Mouse (Mus musculus) hindbrain, embryonic 13.5 days (tissue): ENCODE measurements around the gene Gm28043. TPM values are rescaled to one million over a fixed set of nuclear protein-coding genes. Genes with fewer than 3 reads are reported as not detected.

Experiments used
- ATAC-seq: fragments of 200-750 bp; cut with Nextera tagmentation; 2 replicates; pipeline ENCODE4 v1.8.0; 2017; ENCODE audit warnings: moderate TSS enrichment; ENCODE audit not compliant: low FRiP score
- H3K27ac ChIP-seq: fragments of 300-500 bp; sonication (generic); 2 replicates; pipeline ENCODE4 v1.5.1; 2015; ENCODE audit warnings: inconsistent platforms, mild to moderate bottlenecking, moderate library complexity
- H3K27me3 ChIP-seq: fragments of 300-500 bp; sonication (generic); 2 replicates; pipeline ENCODE4 v1.6.1; 2015; ENCODE audit warnings: mild to moderate bottlenecking, inconsistent platforms
- H3K36me3 ChIP-seq: fragments of 300-500 bp; sonication (generic); 2 replicates; pipeline ENCODE4 v1.6.1; 2015; ENCODE audit warnings: mild to moderate bottlenecking, inconsistent platforms
- H3K4me1 ChIP-seq: fragments of 300-500 bp; sonication (generic); replicated peaks from 2 replicates; pipeline ENCODE4 v1.6.1; 2015; ENCODE audit warnings: inconsistent platforms
- H3K4me2 ChIP-seq: fragments of 300-500 bp; sonication (generic); 2 replicates; pipeline ENCODE4 v1.6.1; 2015; ENCODE audit warnings: inconsistent platforms, mild to moderate bottlenecking, moderate library complexity
- H3K4me3 ChIP-seq: fragments of 300-500 bp; sonication (generic); 2 replicates; pipeline ENCODE4 v1.5.1; 2015; ENCODE audit warnings: mild to moderate bottlenecking, inconsistent platforms
- H3K9ac ChIP-seq: fragments of 300-500 bp; sonication (generic); 2 replicates; pipeline ENCODE4 v1.6.1; 2015; ENCODE audit warnings: mild to moderate bottlenecking, inconsistent platforms
- H3K9me3 ChIP-seq: fragments of 300-500 bp; sonication (generic); 2 replicates; pipeline ENCODE4 v1.6.1; 2016; ENCODE audit warnings: inconsistent platforms
- WGBS: fragments of 180-500 bp; shearing (Covaris S2); methylation state at CpG from one replicate; pipeline ENCODE4 v1.1.7; 2015; 5-methylcytosine and 5-hydroxymethylcytosine counted together
- polyA plus RNA-seq: library from polyadenylated mRNA; unstranded; fragments of >200 nt; fragmentation: Nextera tagmentation; extraction: Ambion mirVana; gene quantifications from 2 replicates; pipeline ENCODE4 v1.2.1, GENCODE M21; 2015

Gene Gm28043
- 2.9 and 3.8 TPM in 2 replicates for polyA plus RNA-seq

DNA sequence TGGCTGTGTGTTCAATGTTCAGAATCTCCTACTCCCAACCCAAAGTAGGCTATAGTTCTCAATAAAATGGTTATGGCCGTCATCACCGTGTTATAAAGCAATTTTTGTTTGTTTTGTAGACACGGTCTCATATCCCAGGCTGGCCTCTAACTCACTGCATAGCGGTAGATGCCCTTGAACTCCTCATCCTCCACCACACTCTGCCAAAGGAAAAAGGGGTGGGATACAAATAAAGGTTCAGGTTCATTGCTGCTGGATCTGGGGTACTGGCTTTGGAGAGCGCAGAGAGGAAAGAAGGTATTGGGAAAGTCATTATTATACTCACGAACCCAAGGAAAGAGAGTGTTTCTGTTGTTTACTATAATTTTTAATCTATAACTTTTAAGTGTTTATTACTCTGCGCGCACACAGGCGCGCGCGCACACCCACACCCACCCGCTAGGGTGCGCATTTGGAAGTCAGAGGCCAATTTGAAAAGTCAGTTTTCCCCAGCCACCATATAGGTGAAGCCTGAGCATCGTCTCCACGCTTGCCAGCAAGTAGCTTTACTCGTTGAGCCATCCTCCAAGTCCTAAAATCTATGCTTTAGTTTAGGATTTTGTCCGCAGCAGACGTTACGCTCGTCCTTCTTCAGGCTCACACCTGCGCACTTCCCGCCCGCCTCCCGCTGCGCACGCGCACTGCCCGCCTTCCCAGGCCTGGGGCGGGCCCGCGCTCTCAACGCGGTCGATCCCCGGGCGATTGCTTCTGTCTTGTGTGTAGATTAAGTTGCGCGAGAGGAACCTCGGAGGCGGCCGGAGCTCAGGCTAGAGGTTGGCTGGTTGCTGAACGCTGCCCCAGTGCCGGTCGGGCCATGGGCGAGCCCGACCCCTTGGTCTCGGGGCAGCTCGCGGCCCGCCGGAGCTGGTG, at the start of gene Gm28043, which contains the start of gene Rnf8:
Gene Gm28043 (plus strand): TSS at position 762 of the 909 bp plus-strand sequence.
Gene Rnf8 (plus strand): TSS at position 676 of the 909 bp plus-strand sequence.
- no peaks in the 10 kb centered on the region for H3K27me3 ChIP-seq
- H3K9ac ChIP-seq = peak within 1 kb of the TSS; percentile 98
- peak within 1 kb of the TSS; percentile 97 for H3K4me3 ChIP-seq
- H3K4me1 ChIP-seq = peaks cover 36% of the 10 kb centered on the region
- peak within 1 kb of the TSS; percentile 75 for H3K4me2 ChIP-seq
- H3K27ac ChIP-seq = peak within 1 kb of the TSS; percentile 95
- H3K36me3 ChIP-seq = peaks cover 8% of the 10 kb centered on the region
- H3K9me3 ChIP-seq = no peaks in the 10 kb centered on the region
- peak; percentile 92 for ATAC-seq
- WGBS = 2% methylated on average over 52 of the region's 52 CpGs

DNA sequence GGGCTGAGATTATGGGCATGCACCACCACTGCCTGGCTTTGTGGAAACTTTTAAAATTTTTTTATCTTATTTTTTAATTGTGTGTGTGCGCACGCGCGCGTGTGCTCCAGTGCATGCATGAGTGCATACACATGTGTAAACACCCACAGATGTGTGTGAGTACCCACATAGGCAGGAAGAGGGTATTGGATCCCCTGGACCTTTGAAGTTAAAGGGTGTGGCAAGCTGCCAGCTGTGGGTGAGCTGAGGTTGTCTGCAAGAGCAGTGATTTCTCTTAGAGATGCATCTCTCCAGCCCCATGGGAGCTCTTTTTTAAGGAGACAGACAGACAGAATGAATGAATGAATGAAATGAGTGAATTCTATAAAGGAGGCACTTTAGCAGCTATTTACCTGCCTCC, 49.2 kb upstream of the Gm28043 start:
- H3K27ac ChIP-seq = no peak overlapping the region
- WGBS = 97% methylated on average over 5 of the region's 5 CpGs
- ATAC-seq = no peak

DNA sequence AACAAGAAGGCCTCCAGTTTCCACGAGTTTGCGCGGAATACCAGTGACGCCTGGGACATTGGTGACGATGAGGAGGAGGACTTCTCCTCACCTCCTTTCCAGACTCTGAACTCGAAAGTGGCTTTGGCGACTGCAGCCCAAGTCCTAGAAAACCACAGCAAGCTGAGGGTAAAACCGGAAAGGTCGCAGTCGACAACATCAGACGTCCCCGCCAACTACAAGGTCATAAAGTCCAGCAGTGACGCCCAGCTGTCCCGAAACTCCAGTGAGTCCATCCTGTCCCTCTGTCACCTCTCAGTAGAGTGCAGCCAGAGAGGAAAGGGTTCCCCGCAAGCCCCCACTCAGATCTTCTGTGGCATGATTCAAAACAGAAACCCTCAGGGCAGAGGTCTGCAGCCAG, 46.2 kb upstream of the Gm28043 start:
- Histone ChIP-seq H3K4me1 (0 out of 2 replicates have a peak, but pooled peaks cover 3% of the 10 kb centered on the region), H3K4me2 (no peak overlapping the region), H3K27ac (no peak overlapping the region), H3K27me3 (no peaks in the 10 kb centered on the region), H3K9ac (no peak overlapping the region), H3K36me3 (peaks cover 72% of the 10 kb centered on the region), H3K4me3 (no peak overlapping the region), H3K9me3 (no peaks in the 10 kb centered on the region)
- 93% methylated on average over 15 of the region's 15 CpGs for WGBS
- no peak for ATAC-seq

More for the DNA sequence above, 49.2 kb upstream of the Gm28043 start:
- Histone ChIP-seq H3K4me3 (no peak overlapping the region), H3K9ac (no peak overlapping the region), H3K4me2 (no peak overlapping the region), H3K4me1 (0 out of 2 replicates have a peak, but pooled peaks cover 3% of the 10 kb centered on the region), H3K36me3 (peaks cover 43% of the 10 kb centered on the region), H3K27me3 (no peaks in the 10 kb centered on the region), H3K9me3 (no peaks in the 10 kb centered on the region)

DNA sequence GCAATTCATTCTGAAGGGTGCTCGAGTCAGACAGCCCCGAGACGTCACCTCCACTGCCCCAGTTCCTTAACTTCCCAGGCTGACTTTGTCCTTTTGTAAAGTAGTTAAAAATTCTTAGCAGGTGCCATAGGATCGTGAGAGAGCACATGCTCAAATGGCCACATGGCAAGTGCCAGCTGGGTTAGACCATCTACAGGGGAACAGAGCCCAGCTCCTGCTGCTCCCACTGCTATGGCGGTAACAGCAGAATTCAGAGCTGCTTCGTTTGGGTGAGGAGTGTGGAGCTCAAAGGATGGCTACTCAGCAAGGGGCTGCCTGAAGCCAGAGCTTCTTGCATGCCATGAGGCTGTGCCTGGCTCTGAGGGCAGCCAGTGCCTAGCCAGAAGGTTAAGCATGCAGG, 44.8 kb upstream of the Gm28043 start:
- Histone ChIP-seq H3K4me2 (no peak overlapping the region), H3K36me3 (peaks cover 75% of the 10 kb centered on the region), H3K4me1 (0 out of 2 replicates have a peak, but pooled peaks cover 3% of the 10 kb centered on the region), H3K27me3 (no peaks in the 10 kb centered on the region), H3K9me3 (no peaks in the 10 kb centered on the region), H3K9ac (no peak overlapping the region), H3K27ac (no peak overlapping the region), H3K4me3 (no peak overlapping the region)
- ATAC-seq = no peak
- WGBS = 85% methylated on average over 6 of the region's 6 CpGs

GRCm38 (mm10) chr17:29579579-29580126, 35.0 kb upstream of the Gm28043 start:
- H3K4me3 ChIP-seq = no peak overlapping the region
- H3K36me3 ChIP-seq = peaks cover 85% of the 10 kb centered on the region
- 90% methylated on average over 4 of the region's 4 CpGs for WGBS
- H3K4me2 ChIP-seq = no peak overlapping the region
- H3K9me3 ChIP-seq = no peaks in the 10 kb centered on the region
- no peaks in the 10 kb centered on the region for H3K27me3 ChIP-seq
- H3K9ac ChIP-seq = no peak overlapping the region
- no peak for ATAC-seq
- H3K27ac ChIP-seq = no peak overlapping the region
- H3K4me1 ChIP-seq = no peaks in the 10 kb centered on the region

GRCm38 (mm10) chr17:29583569-29583968, 31.1 kb upstream of the Gm28043 start:
- Histone ChIP-seq H3K27ac (no peak overlapping the region), H3K4me1 (peaks cover 8% of the 10 kb centered on the region), H3K27me3 (no peaks in the 10 kb centered on the region), H3K36me3 (peaks cover 62% of the 10 kb centered on the region), H3K9ac (no peak overlapping the region), H3K9me3 (no peaks in the 10 kb centered on the region), H3K4me2 (no peak overlapping the region), H3K4me3 (no peak overlapping the region)
- ATAC-seq = no peak
- 81% methylated on average over 5 of the region's 5 CpGs for WGBS

GRCm38 (mm10) chr17:29584306-29584705, 30.4 kb upstream of the Gm28043 start:
- 85% methylated on average over 5 of the region's 5 CpGs for WGBS
- H3K27ac ChIP-seq = no peak overlapping the region
- ATAC-seq = no peak
- H3K4me2 ChIP-seq = no peak overlapping the region
- no peak overlapping the region for H3K4me3 ChIP-seq
- peaks cover 54% of the 10 kb centered on the region for H3K36me3 ChIP-seq
- H3K27me3 ChIP-seq = no peaks in the 10 kb centered on the region
- no peaks in the 10 kb centered on the region for H3K9me3 ChIP-seq
- H3K9ac ChIP-seq = no peak overlapping the region
- H3K4me1 ChIP-seq = peaks cover 16% of the 10 kb centered on the region

- no peak overlapping the region for H3K4me2 ChIP-seq
- no peaks in the 10 kb centered on the region for H3K27me3 ChIP-seq
- peaks cover 50% of the 10 kb centered on the region for H3K36me3 ChIP-seq
- no peak overlapping the region for H3K4me3 ChIP-seq
- H3K27ac ChIP-seq = no peak overlapping the region
- 70% methylated on average over 3 of the region's 3 CpGs for WGBS
- peaks cover 20% of the 10 kb centered on the region for H3K4me1 ChIP-seq
- no peak overlapping the region for H3K9ac ChIP-seq
- no peaks in the 10 kb centered on the region for H3K9me3 ChIP-seq
- no peak for ATAC-seq
Observed at GRCm38 (mm10) chr17:29584737-29585136, 29.9 kb upstream of the Gm28043 start.

DNA sequence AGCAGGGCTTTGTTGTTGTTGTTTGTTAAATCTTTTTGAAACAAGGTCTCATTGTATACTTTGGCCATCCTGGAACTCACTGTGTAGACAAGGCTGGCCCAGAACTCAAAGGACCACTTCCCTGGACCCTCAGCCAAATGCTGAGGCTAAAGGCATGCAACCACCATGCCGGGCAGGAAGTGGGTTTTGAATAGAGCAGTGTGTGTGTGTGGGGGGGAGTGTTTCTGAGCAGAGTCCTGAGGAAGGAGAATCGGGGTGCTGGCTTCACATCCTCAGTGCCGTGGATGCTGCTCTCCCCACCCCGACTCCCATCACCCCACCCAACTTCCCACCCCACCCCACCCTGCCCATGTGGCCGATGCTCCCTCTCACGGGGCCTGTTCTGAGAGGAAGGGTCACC, 29.2 kb upstream of the Gm28043 start:
- H3K27ac ChIP-seq = no peak overlapping the region
- peaks cover 43% of the 10 kb centered on the region for H3K36me3 ChIP-seq
- H3K9ac ChIP-seq = no peak overlapping the region
- H3K4me3 ChIP-seq = no peak overlapping the region
- H3K27me3 ChIP-seq = no peaks in the 10 kb centered on the region
- no peaks in the 10 kb centered on the region for H3K9me3 ChIP-seq
- ATAC-seq = no peak
- no peak overlapping the region for H3K4me2 ChIP-seq
- 99% methylated on average over 6 of the region's 6 CpGs for WGBS
- peaks cover 24% of the 10 kb centered on the region for H3K4me1 ChIP-seq

GRCm38 (mm10) chr17:29586921-29587320, 27.8 kb upstream of the Gm28043 start:
- 89% methylated on average over 9 of the region's 9 CpGs for WGBS
- H3K4me2 ChIP-seq = no peak overlapping the region
- peaks cover 24% of the 10 kb centered on the region for H3K4me1 ChIP-seq
- H3K4me3 ChIP-seq = no peak overlapping the region
- no peak overlapping the region for H3K9ac ChIP-seq
- peaks cover 33% of the 10 kb centered on the region for H3K36me3 ChIP-seq
- H3K27ac ChIP-seq = no peak overlapping the region
- no peaks in the 10 kb centered on the region for H3K9me3 ChIP-seq
- ATAC-seq = no peak
- H3K27me3 ChIP-seq = no peaks in the 10 kb centered on the region

DNA sequence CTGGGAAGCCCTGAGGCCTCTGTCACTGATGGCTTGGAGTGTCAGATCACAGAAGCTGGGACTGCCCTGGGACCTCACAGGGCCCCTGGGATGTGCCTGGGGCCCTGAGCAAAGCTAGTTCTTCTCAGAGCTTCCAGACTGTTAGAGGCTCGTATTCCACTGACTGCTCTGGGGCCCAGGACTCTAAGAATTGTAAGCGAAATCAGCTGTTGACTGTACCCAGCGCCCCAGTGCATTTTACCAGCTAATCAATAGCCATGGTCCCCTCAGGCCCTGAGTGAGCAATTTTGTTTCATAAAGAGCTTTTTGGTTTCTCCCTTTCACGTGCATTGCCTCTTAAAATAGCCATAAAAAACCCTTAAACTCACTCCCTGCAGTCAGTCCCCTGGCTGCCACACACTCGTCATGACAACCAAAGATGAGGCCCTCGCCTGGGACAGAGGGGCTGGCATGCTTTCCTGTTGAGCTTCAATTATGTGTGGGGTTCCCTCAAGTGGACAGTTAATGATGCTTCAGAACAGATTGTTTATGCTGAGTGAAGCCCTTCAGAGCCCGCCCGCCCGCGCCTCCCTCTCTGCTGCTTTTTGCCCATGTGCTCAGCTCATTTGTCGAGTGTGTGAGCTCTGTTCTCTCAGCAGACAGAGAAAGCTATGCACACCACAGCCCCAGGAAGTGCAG, 25.3 kb upstream of the Gm28043 start:
- Histone ChIP-seq H3K9ac (0 out of 2 replicates have a peak overlapping the region, but pooled peaks have one; percentile 35), H3K4me1 (peaks cover 24% of the 10 kb centered on the region), H3K9me3 (no peaks in the 10 kb centered on the region), H3K36me3 (peaks cover 30% of the 10 kb centered on the region), H3K27ac (peak overlapping the region; percentile 78), H3K27me3 (no peaks in the 10 kb centered on the region), H3K4me3 (no peak overlapping the region), H3K4me2 (no peak overlapping the region)
- ATAC-seq = peak; percentile 75
- 34% methylated on average over 11 of the region's 11 CpGs for WGBS
